9 mouse cellular contexts compared by ENCODE assay signal in genomic region chr11:88100170-88100569, GRCm38 (mm10). TPM values are rescaled to one million over a fixed set of nuclear protein-coding genes. Genes with fewer than 3 reads are reported as not detected.
A peak's percentile ranks its signal among the peaks of the same experiment; 100 is the strongest.
DNase-seq lines count a peak whose midpoint lies in the region; ATAC-seq lines count a peak whose summit lies in the region.
"Had no signal": no experiment of that assay in that cellular context is flagged by ENCODE, and none has a peak within 500 bp of the region (broad histone marks: within the 10 kb centered on the region; RNA-seq: fewer than 3 reads in every experiment).

No protein-coding gene starts in this region.

- no peaks in the 10 kb centered on the region for H3K27me3 ChIP-seq in heart, embryonic 12.5 days (replicated peaks)
- H3K27me3 ChIP-seq in hindbrain, embryonic 11.5 days (ENCODE audit: control insufficient read depth, insufficient read depth, low read length), result no peaks in the 10 kb centered on the region
- H3K27me3 ChIP-seq in midbrain, embryonic 10.5 days (ENCODE audit: low read depth, poor library complexity, severe bottlenecking), result peaks cover 12% of the 10 kb centered on the region

- 35% methylated on average over 4 of the region's 4 CpGs for WGBS in heart, embryonic 12.5 days
- 30% methylated on average over 4 of the region's 4 CpGs for WGBS in hindbrain, embryonic 11.5 days
- WGBS in midbrain, embryonic 10.5 days, result 37% methylated on average over 4 of the region's 4 CpGs

- no peaks in the 10 kb centered on the region for H3K9me3 ChIP-seq in heart, embryonic 12.5 days (replicated peaks)
- H3K9me3 ChIP-seq in hindbrain, embryonic 11.5 days (ENCODE audit: control insufficient read depth, low read length), result no peaks in the 10 kb centered on the region
- no peaks in the 10 kb centered on the region for H3K9me3 ChIP-seq in midbrain, embryonic 10.5 days (replicated peaks)
- H3K9me3 ChIP-seq: liver, embryonic 13.5 days had no signal

- intact Hi-C loops in heart, postnatal 14 days (cut with DNase I), result no loop called here

- H3K4me3 ChIP-seq in heart, embryonic 12.5 days, result peak overlapping the region; percentile 80
- no peak overlapping the region for H3K4me3 ChIP-seq in brown adipose tissue, adult 24 weeks (ENCODE audit: insufficient read depth, low read depth, low read length)
- peak overlapping the region; percentile 70 for H3K4me3 ChIP-seq in hindbrain, embryonic 11.5 days (ENCODE audit: low read depth, low read length)
- peak overlapping the region; percentile 99 for H3K4me3 ChIP-seq in midbrain, embryonic 10.5 days

- H3K4me2 ChIP-seq in heart, embryonic 12.5 days, result peak overlapping the region; percentile 90
- H3K4me2 ChIP-seq in hindbrain, embryonic 11.5 days (replicated peaks; ENCODE audit: low read depth, low read length), result peak overlapping the region; percentile 77

- H3K36me3 ChIP-seq in heart, embryonic 12.5 days, result no peaks in the 10 kb centered on the region
- no peaks in the 10 kb centered on the region for H3K36me3 ChIP-seq in hindbrain, embryonic 11.5 days (ENCODE audit: control insufficient read depth, insufficient read depth, low read length)
- H3K36me3 ChIP-seq in midbrain, embryonic 10.5 days, result peaks cover 24% of the 10 kb centered on the region
- H3K36me3 ChIP-seq: liver, embryonic 13.5 days had no signal

- peaks cover 50% of the 10 kb centered on the region for H3K4me1 ChIP-seq in heart, embryonic 12.5 days (replicated peaks)
- peaks cover 14% of the 10 kb centered on the region; the same call in 1 of the 2 replicates for H3K4me1 ChIP-seq in brown adipose tissue, adult 24 weeks (ENCODE audit: control insufficient read depth, insufficient read depth, insufficient read length, low read length)
- peaks cover 6% of the 10 kb centered on the region for H3K4me1 ChIP-seq in hindbrain, embryonic 11.5 days (replicated peaks; ENCODE audit: control insufficient read depth, insufficient read depth, low read length)
- peaks cover 71% of the 10 kb centered on the region for H3K4me1 ChIP-seq in midbrain, embryonic 10.5 days

- H3K27ac ChIP-seq in heart, embryonic 12.5 days (ENCODE audit: poor library complexity, severe bottlenecking), result no peak overlapping the region
- H3K27ac ChIP-seq in brown adipose tissue, adult 24 weeks (replicated peaks; ENCODE audit: low read depth, low read length), result peak overlapping the region; percentile 35; the same call in 1 of the 2 replicates
- H3K27ac ChIP-seq in hindbrain, embryonic 11.5 days (ENCODE audit: low read depth, low read length), result no peak overlapping the region
- H3K27ac ChIP-seq in midbrain, embryonic 10.5 days (replicated peaks), result peak overlapping the region; percentile 100

- peak overlapping the region; percentile 95; the same call in 1 of the 2 replicates for H3K9ac ChIP-seq in heart, embryonic 12.5 days
- no peak overlapping the region; the same call in 1 of the 2 replicates for H3K9ac ChIP-seq in hindbrain, embryonic 11.5 days (ENCODE audit: low read depth, low read length)

- no peak for ATAC-seq in heart, embryonic 12.5 days (ENCODE audit: insufficient number of reproducible peaks, low FRiP score)
- no peak for ATAC-seq in hindbrain, embryonic 11.5 days (ENCODE audit: low FRiP score)

- DNase-seq in heart, postnatal 14 days, result no peak
- DNase-seq in hindbrain, embryonic 11.5 days (ENCODE audit: low spot score), result no peak
- no peak for DNase-seq in midbrain, embryonic 10.5 days (ENCODE audit: low spot score)
- DNase-seq in thymus, postnatal 0 days (ENCODE audit: low spot score), result no peak
- DNase-seq in right cerebral cortex, postnatal 14 days, result no peak
- DNase-seq in natural killer cell, adult 2 months (ENCODE audit: low spot score in 2 of 2), result no peak
- DNase-seq: liver, embryonic 13.5 days had no signal

RNA-seq across cellular contexts. Expression of gene Cuedc1, which starts 2.3 kb away (rescaled TPM):
- 20.7 and 22.9 TPM in 2 replicates for polyA plus RNA-seq in heart, embryonic 12.5 days (2016; fragmentation: Nextera tagmentation; extraction: Ambion mirVana)
- total RNA-seq in heart, postnatal 14 days (2021), result 10 to 100 TPM; 47.9 to 55.6 TPM
- polyA plus RNA-seq in brown adipose tissue, adult 24 weeks (2012; ENCODE audit: insufficient read depth, insufficient read length, missing spikeins), result 7.3 and 15.9 TPM in 2 replicates
- 17.6 TPM in 2 replicates for polyA plus RNA-seq in hindbrain, embryonic 11.5 days (2014; fragmentation: Nextera tagmentation; extraction: Ambion mirVana)
- 26.4 and 27.2 TPM in 2 replicates for polyA plus RNA-seq in midbrain, embryonic 10.5 days (2016; fragmentation: Nextera tagmentation; extraction: Ambion mirVana)
- polyA plus RNA-seq in thymus, postnatal 0 days (2015; fragmentation: Nextera tagmentation; extraction: Ambion mirVana), result 10.7 and 11.4 TPM in 2 replicates

RNA-seq across cellular contexts. Expression of gene Vezf1, which starts 32.1 kb away (rescaled TPM):
- polyA plus RNA-seq in heart, embryonic 12.5 days (2016; fragmentation: Nextera tagmentation; extraction: Ambion mirVana), result 27.3 and 29.3 TPM in 2 replicates
- 10 to 100 TPM; 41.5 to 41.9 TPM for total RNA-seq in heart, postnatal 14 days (2021)
- polyA plus RNA-seq in brown adipose tissue, adult 24 weeks (2012; ENCODE audit: insufficient read depth, insufficient read length, missing spikeins), result 17.3 and 19.7 TPM in 2 replicates
- 77.7 and 80.7 TPM in 2 replicates for polyA plus RNA-seq in hindbrain, embryonic 11.5 days (2014; fragmentation: Nextera tagmentation; extraction: Ambion mirVana)
- polyA plus RNA-seq in midbrain, embryonic 10.5 days (2016; fragmentation: Nextera tagmentation; extraction: Ambion mirVana), result 70.5 and 73.9 TPM in 2 replicates
- polyA plus RNA-seq in thymus, postnatal 0 days (2015; fragmentation: Nextera tagmentation; extraction: Ambion mirVana), result 32.8 and 33.1 TPM in 2 replicates

RNA-seq across cellular contexts. Expression of gene Srsf1, which starts 53.0 kb away (rescaled TPM):
- 254 and 260 TPM in 2 replicates for polyA plus RNA-seq in heart, embryonic 12.5 days (2016; fragmentation: Nextera tagmentation; extraction: Ambion mirVana)
- total RNA-seq in heart, postnatal 14 days (2021), result 100 to 1,000 TPM; 118 to 131 TPM
- polyA plus RNA-seq in brown adipose tissue, adult 24 weeks (2012; ENCODE audit: insufficient read depth, insufficient read length, missing spikeins), result 52.3 and 109 TPM in 2 replicates
- 493 and 503 TPM in 2 replicates for polyA plus RNA-seq in hindbrain, embryonic 11.5 days (2014; fragmentation: Nextera tagmentation; extraction: Ambion mirVana)
- polyA plus RNA-seq in midbrain, embryonic 10.5 days (2016; fragmentation: Nextera tagmentation; extraction: Ambion mirVana), result 413 and 417 TPM in 2 replicates
- 308 and 311 TPM in 2 replicates for polyA plus RNA-seq in thymus, postnatal 0 days (2015; fragmentation: Nextera tagmentation; extraction: Ambion mirVana)

Comparison
In these comparisons a context has a peak if more than half of its experiments do, and no peak if none do; other contexts are left out.
1. H3K27ac ChIP-seq: peak in brown adipose tissue, adult 24 weeks (single experiment) and midbrain, embryonic 10.5 days (single experiment); none in heart, embryonic 12.5 days (single experiment) and hindbrain, embryonic 11.5 days (single experiment).